Mouse (Mus musculus) ES-E14 (cell line): ENCODE results near the gene Cdh13.

ENCODE experiments used
- CHD2 ChIP-seq: IDR thresholded peaks from 2 replicates; pipeline ENCODE4 v1.6.1; 2014; ENCODE audit warnings: mild to moderate bottlenecking, low read depth, low read length, inconsistent platforms
- MAFK ChIP-seq: IDR thresholded peaks from 2 replicates; pipeline ENCODE4 v1.6.1; 2014; ENCODE audit warnings: mild to moderate bottlenecking, low read depth, low read length, inconsistent platforms; ENCODE audit not compliant: insufficient read depth

DNA sequence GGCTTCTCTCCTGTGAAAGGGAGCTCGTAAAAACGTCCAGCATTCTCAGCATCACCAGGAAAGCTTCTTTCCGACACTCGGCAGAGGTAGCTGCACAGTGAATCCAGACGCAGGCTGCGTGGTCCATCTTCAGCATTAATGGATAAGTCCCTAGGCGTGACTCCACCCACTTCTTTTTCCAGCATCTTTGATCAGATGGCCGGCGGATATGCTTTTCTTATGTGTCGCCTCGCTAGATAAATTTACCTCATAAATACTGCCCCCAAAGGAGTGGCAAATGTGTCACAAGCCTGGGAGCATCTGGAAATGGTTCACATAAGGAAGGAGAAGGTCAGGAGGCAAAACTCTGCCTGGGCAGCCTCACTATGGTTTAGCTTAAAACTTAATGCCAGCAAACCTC is 601.5 kb downstream of the Cdh13 start:
- no peak for TF ChIP-seq CHD2
- no peak for TF ChIP-seq MAFK
